Mouse (Mus musculus) lung, embryonic 16.5 days (tissue): ENCODE data around the gene Gsk3a. TPM values are rescaled to one million over a fixed set of nuclear protein-coding genes. Genes with fewer than 3 reads are reported as not detected.

Experiments
- ATAC-seq: fragments of 200-750 bp; cut with Nextera tagmentation; 2 replicates; pipeline ENCODE4 v1.8.0; 2017; ENCODE audit warnings: low read depth, mild to moderate bottlenecking, moderate library complexity
- H3K27ac ChIP-seq: fragments of 300-500 bp; sonication (generic); 2 replicates; pipeline ENCODE4 v1.5.1; 2014; ENCODE audit warnings: mild to moderate bottlenecking, control low read depth, low read length
- H3K27me3 ChIP-seq: fragments of 300-500 bp; sonication (generic); 2 replicates; pipeline ENCODE4 v1.6.1; 2014; ENCODE audit warnings: low read depth, low read length, mixed read lengths; ENCODE audit not compliant: control insufficient read depth, insufficient read depth
- H3K36me3 ChIP-seq: fragments of 300-500 bp; sonication (generic); 2 replicates; pipeline ENCODE4 v1.6.1; 2014; ENCODE audit warnings: low read length; ENCODE audit not compliant: control insufficient read depth, insufficient read depth
- H3K4me1 ChIP-seq: fragments of 300-500 bp; sonication (generic); replicated peaks from 2 replicates; pipeline ENCODE4 v1.6.1; 2014; ENCODE audit warnings: low read length, mixed read lengths; ENCODE audit not compliant: control insufficient read depth, insufficient read depth
- H3K4me2 ChIP-seq: fragments of 300-500 bp; sonication (generic); 2 replicates; pipeline ENCODE4 v1.6.1; 2014; ENCODE audit warnings: low read depth, low read length, control low read depth
- H3K4me3 ChIP-seq: fragments of 300-500 bp; sonication (generic); 2 replicates; pipeline ENCODE4 v1.5.1; 2014; ENCODE audit warnings: mild to moderate bottlenecking, low read length, control low read depth
- H3K9ac ChIP-seq: fragments of 300-500 bp; sonication (generic); 2 replicates; pipeline ENCODE4 v1.6.1; 2014; ENCODE audit warnings: low read length, control low read depth
- H3K9me3 ChIP-seq: fragments of 300-500 bp; sonication (generic); 2 replicates; pipeline ENCODE4 v1.6.1; 2016; ENCODE audit warnings: low read length; ENCODE audit not compliant: control insufficient read depth
- WGBS: fragments of 180-500 bp; shearing (Covaris S2); extraction: QIAGEN DNeasy Blood & Tissue Kit; methylation state at CpG from one replicate; pipeline ENCODE4 v1.1.7; 2014; 5-methylcytosine and 5-hydroxymethylcytosine counted together
- polyA plus RNA-seq: library from polyadenylated mRNA; unstranded; fragments of >200 nt; fragmentation: Nextera tagmentation; extraction: Ambion mirVana; gene quantifications from 2 replicates; pipeline ENCODE4 v1.2.1, GENCODE M21; 2015

Gene Gsk3a
- polyA plus RNA-seq, 1 experiment from 2014 or later = 8.2 TPM

DNA sequence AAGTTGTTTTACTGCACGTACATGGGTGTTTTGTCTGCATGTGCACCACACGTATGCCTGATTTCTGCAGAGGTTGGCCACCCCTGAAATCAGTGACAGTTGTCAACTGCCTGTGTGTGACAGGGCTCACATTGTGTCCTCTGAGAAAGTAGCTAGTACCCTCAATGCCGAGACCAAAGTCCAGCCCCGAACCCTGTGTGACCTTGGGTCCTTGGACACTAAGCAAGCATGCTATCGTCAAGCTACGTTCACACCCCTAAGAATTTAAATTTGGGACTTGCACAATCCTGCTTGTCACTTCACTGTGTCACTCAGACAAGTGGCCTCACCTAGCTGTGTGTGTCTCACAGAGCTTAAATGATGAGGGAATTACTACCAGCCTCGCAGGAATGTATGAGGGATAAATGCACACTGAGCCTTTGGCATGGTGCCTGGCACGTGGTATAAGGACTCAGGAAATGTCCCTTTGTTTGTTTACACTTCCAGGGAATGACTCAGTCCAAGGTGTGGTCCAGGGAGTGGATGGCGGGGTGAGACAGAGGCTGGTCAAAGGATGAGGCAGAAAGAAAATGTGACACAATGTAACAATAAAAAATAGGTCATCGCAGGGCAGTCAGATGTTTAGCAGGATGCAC is 40.1 kb downstream of the Gsk3a start:
- H3K9ac ChIP-seq = no peak overlapping the region
- no peak overlapping the region for H3K27ac ChIP-seq
- H3K9me3 ChIP-seq = no peaks in the 10 kb centered on the region
- no peaks in the 10 kb centered on the region for H3K27me3 ChIP-seq
- peaks cover 8% of the 10 kb centered on the region for H3K4me1 ChIP-seq
- peak; percentile 60 for ATAC-seq
- WGBS = 33% methylated on average over 10 of the region's 10 CpGs
- H3K36me3 ChIP-seq = no peaks in the 10 kb centered on the region
- H3K4me3 ChIP-seq = no peak overlapping the region
- H3K4me2 ChIP-seq = no peak overlapping the region

DNA sequence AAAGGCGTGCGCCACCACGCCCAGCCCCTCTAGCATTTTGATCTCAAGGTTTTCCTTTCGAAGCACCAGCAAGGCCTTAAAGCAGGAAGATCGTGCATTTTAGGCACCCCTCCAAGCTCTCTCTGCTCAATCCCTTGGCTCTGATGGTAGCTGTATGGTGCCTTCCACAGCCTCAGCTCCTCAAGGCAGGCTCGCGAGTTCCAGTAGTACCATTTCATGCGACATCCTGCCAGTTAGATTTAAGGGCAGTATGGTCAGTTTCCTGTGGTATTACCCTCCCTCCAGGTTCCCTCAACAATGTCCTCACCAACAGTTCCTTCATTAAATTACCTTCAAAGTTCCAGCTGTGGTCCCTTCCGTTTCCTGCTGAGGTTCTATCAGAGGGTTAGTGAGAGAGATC is 41.5 kb downstream of the Gsk3a start:
- Histone ChIP-seq H3K9me3 (no peaks in the 10 kb centered on the region), H3K27ac (no peak overlapping the region), H3K4me2 (no peak overlapping the region), H3K9ac (no peak overlapping the region), H3K4me3 (no peak overlapping the region), H3K36me3 (no peaks in the 10 kb centered on the region), H3K27me3 (no peaks in the 10 kb centered on the region), H3K4me1 (peaks cover 8% of the 10 kb centered on the region)
- 78% methylated on average over 9 of the region's 9 CpGs for whole genome bisulfite sequencing
- ATAC-seq = no peak

GRCm38 (mm10) chr7:25195148-25195547 is 42.5 kb downstream of the Gsk3a start:
- no peak overlapping the region for H3K9ac ChIP-seq
- H3K4me2 ChIP-seq = no peak overlapping the region
- H3K4me3 ChIP-seq = no peak overlapping the region
- no peaks in the 10 kb centered on the region for H3K36me3 ChIP-seq
- H3K9me3 ChIP-seq = no peaks in the 10 kb centered on the region
- no peak for ATAC-seq
- H3K4me1 ChIP-seq = peaks cover 8% of the 10 kb centered on the region
- H3K27ac ChIP-seq = no peak overlapping the region
- 75% methylated on average over 3 of the region's 3 CpGs for WGBS
- no peaks in the 10 kb centered on the region for H3K27me3 ChIP-seq

- H3K27me3 ChIP-seq = no peaks in the 10 kb centered on the region
- H3K36me3 ChIP-seq = no peaks in the 10 kb centered on the region
- no peak overlapping the region for H3K4me2 ChIP-seq
- WGBS = 72% methylated on average over 8 of the region's 8 CpGs
- no peak overlapping the region for H3K27ac ChIP-seq
- no peaks in the 10 kb centered on the region for H3K9me3 ChIP-seq
- H3K4me3 ChIP-seq = no peak overlapping the region
- no peak for ATAC-seq
- no peaks in the 10 kb centered on the region for H3K4me1 ChIP-seq
- no peak overlapping the region for H3K9ac ChIP-seq
Measured at GRCm38 (mm10) chr7:25192110-25192509, 45.5 kb downstream of the Gsk3a start.

DNA sequence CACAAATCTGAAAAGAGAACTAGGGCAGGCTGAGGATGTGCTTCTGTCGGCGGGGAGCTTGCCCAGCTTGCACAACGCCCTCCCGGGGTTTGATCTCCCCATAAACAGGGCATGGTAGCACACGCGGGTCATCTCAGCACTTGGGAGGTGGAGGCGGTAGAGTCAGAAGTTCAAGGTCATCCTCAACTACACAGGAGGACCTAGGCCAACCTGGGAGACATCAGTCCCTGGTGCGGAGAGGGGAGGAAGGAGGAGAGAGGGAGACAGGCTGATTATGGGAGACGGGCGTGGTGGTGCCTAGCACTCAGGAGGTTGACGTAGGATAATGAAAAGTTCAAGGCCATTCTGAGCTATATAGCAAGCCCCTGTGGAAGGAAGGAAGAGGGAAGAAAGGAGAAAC is 46.8 kb downstream of the Gsk3a start:
- H3K27me3 ChIP-seq = no peaks in the 10 kb centered on the region
- no peaks in the 10 kb centered on the region for H3K4me1 ChIP-seq
- no peaks in the 10 kb centered on the region for H3K9me3 ChIP-seq
- no peak overlapping the region for H3K27ac ChIP-seq
- no peak for ATAC-seq
- no peak overlapping the region for H3K9ac ChIP-seq
- H3K4me3 ChIP-seq = no peak overlapping the region
- H3K36me3 ChIP-seq = no peaks in the 10 kb centered on the region
- no peak overlapping the region for H3K4me2 ChIP-seq
- 82% methylated on average over 11 of the region's 11 CpGs for WGBS

GRCm38 (mm10) chr7:25187662-25188650 is 49.7 kb downstream of the Gsk3a start:
- ATAC-seq = peak; percentile 81; the same call in 1 of the 2 replicates
- Histone ChIP-seq H3K27me3 (peaks cover 8% of the 10 kb centered on the region), H3K4me3 (no peak overlapping the region), H3K27ac (no peak overlapping the region), H3K4me2 (no peak overlapping the region), H3K4me1 (no peaks in the 10 kb centered on the region), H3K9me3 (no peaks in the 10 kb centered on the region), H3K9ac (no peak overlapping the region), H3K36me3 (no peaks in the 10 kb centered on the region)
- WGBS = 24% methylated on average over 21 of the region's 21 CpGs

GRCm38 (mm10) chr7:25184091-25184490 is 53.6 kb downstream of the Gsk3a start:
- WGBS = 73% methylated on average over 6 of the region's 6 CpGs
- Histone ChIP-seq H3K27ac (no peak overlapping the region), H3K27me3 (peaks cover 46% of the 10 kb centered on the region), H3K9ac (no peak overlapping the region), H3K4me3 (no peak overlapping the region), H3K9me3 (no peaks in the 10 kb centered on the region), H3K4me1 (peaks cover 2% of the 10 kb centered on the region), H3K36me3 (no peaks in the 10 kb centered on the region), H3K4me2 (no peak overlapping the region)
- ATAC-seq = no peak

DNA sequence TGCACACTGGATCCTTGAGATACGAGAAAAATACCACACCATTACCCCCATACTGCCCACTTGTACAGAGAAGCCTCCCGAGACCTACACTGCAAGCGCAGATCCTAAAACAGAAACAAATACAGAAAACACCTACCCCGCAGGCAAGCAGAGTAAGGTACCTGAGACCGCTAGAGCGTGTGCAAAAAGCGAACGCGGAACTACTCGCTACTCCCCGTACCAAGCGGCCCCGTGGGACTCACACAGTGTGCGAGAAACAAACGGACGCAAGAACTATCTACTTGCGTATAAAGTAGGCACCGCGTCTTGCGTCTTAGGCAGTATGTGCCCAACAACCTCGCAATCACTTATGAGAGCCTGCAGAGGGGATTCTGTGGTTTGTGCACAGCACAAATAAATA is 55.8 kb downstream of the Gsk3a start:
- H3K4me1 ChIP-seq = peaks cover 4% of the 10 kb centered on the region
- no peak for ATAC-seq
- no peaks in the 10 kb centered on the region for H3K36me3 ChIP-seq
- no peak overlapping the region for H3K9ac ChIP-seq
- H3K9me3 ChIP-seq = no peaks in the 10 kb centered on the region
- no peak overlapping the region for H3K4me3 ChIP-seq
- no peak overlapping the region for H3K4me2 ChIP-seq
- peaks cover 68% of the 10 kb centered on the region for H3K27me3 ChIP-seq
- 6% methylated on average over 21 of the region's 21 CpGs for WGBS
- no peak overlapping the region for H3K27ac ChIP-seq

DNA sequence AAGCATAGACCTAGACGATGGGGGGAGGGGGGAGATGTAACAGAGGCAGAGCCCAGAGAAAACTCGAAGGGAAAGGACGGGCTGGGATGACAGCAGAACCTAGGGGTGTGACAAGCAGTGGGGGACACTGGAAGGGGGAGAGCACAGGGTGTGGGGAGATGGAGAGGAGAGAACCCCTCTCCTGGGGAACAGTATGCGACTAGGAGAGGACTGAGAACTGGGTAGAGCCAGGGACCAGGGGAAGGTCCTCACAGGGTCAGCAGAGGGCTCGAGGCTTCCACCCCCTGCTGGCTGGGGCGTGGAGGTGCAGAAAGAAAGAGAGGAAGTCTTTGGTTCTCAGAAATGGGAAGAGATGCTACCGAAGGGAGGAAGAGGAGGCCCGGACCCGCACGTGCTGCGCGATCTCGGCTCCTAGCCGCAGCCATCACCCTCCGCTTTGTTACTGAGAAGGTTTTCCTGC is 56.3 kb downstream of the Gsk3a start:
- H3K4me1 ChIP-seq = peaks cover 4% of the 10 kb centered on the region
- under 1% methylated on average over 15 of the region's 15 CpGs for WGBS
- H3K27me3 ChIP-seq = peaks cover 71% of the 10 kb centered on the region
- no peak overlapping the region for H3K4me2 ChIP-seq
- no peak overlapping the region for H3K9ac ChIP-seq
- no peak overlapping the region for H3K4me3 ChIP-seq
- ATAC-seq = no peak
- H3K9me3 ChIP-seq = no peaks in the 10 kb centered on the region
- no peak overlapping the region for H3K27ac ChIP-seq
- no peaks in the 10 kb centered on the region for H3K36me3 ChIP-seq
